Mouse (Mus musculus) cortical plate, adult 2 months (tissue): Measurements from ENCODE around the gene Msl1. TPM values are rescaled to one million over a fixed set of nuclear protein-coding genes. Genes with fewer than 3 reads are reported as not detected.

Experiments
- H3K27ac ChIP-seq: fragments of 200-500 bp; 2 replicates; pipeline ENCODE4 v1.5.1; 2012; ENCODE audit warnings: low read length, control low read depth, inconsistent platforms; ENCODE audit not compliant: insufficient read depth
- H3K4me1 ChIP-seq: fragments of 200-500 bp; 2 replicates; pipeline ENCODE4 v1.6.1; 2011; ENCODE audit warnings: low read length; ENCODE audit not compliant: control insufficient read depth, insufficient read depth
- H3K4me3 ChIP-seq: fragments of 200-500 bp; 2 replicates; pipeline ENCODE4 v1.5.1; 2011; ENCODE audit warnings: mild to moderate bottlenecking, low read length, control low read depth; ENCODE audit not compliant: insufficient read depth
- CTCF ChIP-seq: fragments of 200-500 bp; IDR thresholded peaks from 2 replicates; pipeline ENCODE4 v1.5.1; 2011; ENCODE audit warnings: mild to moderate bottlenecking, control low read depth, low read length; ENCODE audit not compliant: insufficient read depth; ENCODE audit errors: extremely low read depth
- POLR2A ChIP-seq: fragments of 200-500 bp; IDR thresholded peaks from 2 replicates; pipeline ENCODE4 v1.6.1; 2011; ENCODE audit warnings: mild to moderate bottlenecking, low read length, control low read depth; ENCODE audit not compliant: insufficient read depth; ENCODE audit errors: extremely low read depth
- polyA plus RNA-seq: library from polyadenylated mRNA; depleted of rRNA; stranded (reverse); fragments of >200 nt; gene quantifications from 2 replicates; pipeline ENCODE4 v1.2.3, GENCODE M21; 2012

Gene Msl1
- polyA plus RNA-seq, 1 experiment, result 119 TPM

- peak; percentile 45 for TF ChIP-seq CTCF
- TF ChIP-seq POLR2A, result 0 out of 2 replicates have a peak, but pooled peaks have one; percentile 36
- H3K4me3 ChIP-seq, result peak overlapping the region; percentile 16; the same call in 1 of the 2 replicates
- H3K4me1 ChIP-seq, result peaks cover 18% of the 10 kb centered on the region
These were observed 9.5 kb upstream of the Msl1 start for GRCm38 (mm10) chr11:98785772-98786281.

GRCm38 (mm10) chr11:98786359-98787214, 8.7 kb upstream of the Msl1 start:
- peaks cover 13% of the 10 kb centered on the region for H3K4me1 ChIP-seq
- peak overlapping the region; percentile 16; the same call in 1 of the 2 replicates for H3K4me3 ChIP-seq
- TF ChIP-seq POLR2A, result 0 out of 2 replicates have a peak, but pooled peaks have one; percentile 33
- TF ChIP-seq CTCF, result peak; percentile 86

More at GRCm38 (mm10) chr11:98785772-98786281, 9.5 kb upstream of the Msl1 start:
- H3K27ac ChIP-seq, result peak overlapping the region; percentile 97

GRCm38 (mm10) chr11:98787229-98787628, 8.1 kb upstream of the Msl1 start:
- H3K4me1 ChIP-seq, result peaks cover 13% of the 10 kb centered on the region

More at GRCm38 (mm10) chr11:98786359-98787214, 8.7 kb upstream of the Msl1 start:
- H3K27ac ChIP-seq, result peak overlapping the region; percentile 97

GRCm38 (mm10) chr11:98787691-98788090, 7.6 kb upstream of the Msl1 start:
- H3K4me1 ChIP-seq, result peaks cover 11% of the 10 kb centered on the region
- no peak overlapping the region for H3K27ac ChIP-seq
- H3K4me3 ChIP-seq, result no peak overlapping the region
- no peak for TF ChIP-seq POLR2A
- TF ChIP-seq CTCF, result no peak

More at GRCm38 (mm10) chr11:98787229-98787628, 8.1 kb upstream of the Msl1 start:
- TF ChIP-seq POLR2A (no peak), CTCF (no peak)
- H3K4me3 ChIP-seq, result no peak overlapping the region
- H3K27ac ChIP-seq, result peak overlapping the region; percentile 2; the same call in 1 of the 2 replicates

GRCm38 (mm10) chr11:98788139-98788538, 7.2 kb upstream of the Msl1 start:
- H3K4me3 ChIP-seq, result no peak overlapping the region
- H3K4me1 ChIP-seq, result peaks cover 11% of the 10 kb centered on the region
- no peak overlapping the region for H3K27ac ChIP-seq
- TF ChIP-seq CTCF (no peak), POLR2A (no peak)

GRCm38 (mm10) chr11:98788550-98789218, 6.6 kb upstream of the Msl1 start:
- Histone ChIP-seq H3K4me3 (peak overlapping the region; percentile 32; the same call in 1 of the 2 replicates), H3K4me1 (peaks cover 9% of the 10 kb centered on the region), H3K27ac (no peak overlapping the region)
- peak; percentile 74 for TF ChIP-seq CTCF
- TF ChIP-seq POLR2A, result 0 out of 2 replicates have a peak, but pooled peaks have one; percentile 22

- Histone ChIP-seq H3K27ac (no peak overlapping the region), H3K4me1 (peaks cover 4% of the 10 kb centered on the region), H3K4me3 (peak overlapping the region; percentile 32)
- TF ChIP-seq POLR2A (no peak), CTCF (no peak)
These were observed 6.0 kb upstream of the Msl1 start for GRCm38 (mm10) chr11:98789219-98789807.

- TF ChIP-seq POLR2A (no peak), CTCF (no peak)
- H3K4me3 ChIP-seq, result no peak overlapping the region
- H3K4me1 ChIP-seq, result peaks cover 4% of the 10 kb centered on the region
- H3K27ac ChIP-seq, result no peak overlapping the region
These were observed 5.5 kb upstream of the Msl1 start for GRCm38 (mm10) chr11:98789824-98790223.

GRCm38 (mm10) chr11:98790631-98791205, 4.6 kb upstream of the Msl1 start:
- Histone ChIP-seq H3K27ac (no peak overlapping the region), H3K4me3 (no peak overlapping the region), H3K4me1 (peaks cover 4% of the 10 kb centered on the region)
- TF ChIP-seq CTCF, result no peak
- TF ChIP-seq POLR2A, result no peak
